Mouse (Mus musculus) adrenal gland, postnatal 36 days (tissue): ENCODE results near the gene Hmg20a. TPM values are rescaled to one million over a fixed set of nuclear protein-coding genes. Genes with fewer than 3 reads are reported as not detected.
A peak's percentile ranks its signal among the peaks of the same experiment; 100 is the strongest.

Experiments
- DNase-seq, 2 experiments: peaks; one replicate each; pipeline ENCODE4 v3.0.0; 2021; ENCODE audit warnings: mixed read lengths in 1 of 2
- total RNA-seq, 2 experiments: library from RNA; stranded (reverse); gene quantifications; 2 replicates each; pipeline ENCODE4 v1.2.3; 2021

Gene Hmg20a
- total RNA-seq, 2 experiments from 2014 or later: 37.8 to 38.6 TPM

DNA sequence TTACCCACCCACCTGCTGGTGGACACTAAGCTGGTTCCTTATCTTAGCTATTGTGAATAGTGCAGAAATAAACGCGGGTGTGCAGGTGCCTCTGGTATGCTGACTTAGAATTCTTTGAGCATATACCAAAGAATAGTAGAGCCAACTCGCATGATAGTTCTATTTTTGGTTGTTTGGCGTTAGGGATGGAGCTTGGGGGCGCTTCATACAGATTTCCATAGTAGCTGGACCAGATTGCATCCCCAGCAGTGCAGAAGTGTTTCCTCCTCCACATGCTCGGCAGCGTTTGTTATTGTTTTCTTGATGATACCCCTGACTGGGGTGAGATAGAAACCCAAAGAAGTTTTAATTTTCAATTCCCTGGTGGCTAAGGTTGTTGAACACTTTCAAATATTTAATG, 21.3 kb downstream of the Hmg20a start:
- no peak for DNase-seq

DNA sequence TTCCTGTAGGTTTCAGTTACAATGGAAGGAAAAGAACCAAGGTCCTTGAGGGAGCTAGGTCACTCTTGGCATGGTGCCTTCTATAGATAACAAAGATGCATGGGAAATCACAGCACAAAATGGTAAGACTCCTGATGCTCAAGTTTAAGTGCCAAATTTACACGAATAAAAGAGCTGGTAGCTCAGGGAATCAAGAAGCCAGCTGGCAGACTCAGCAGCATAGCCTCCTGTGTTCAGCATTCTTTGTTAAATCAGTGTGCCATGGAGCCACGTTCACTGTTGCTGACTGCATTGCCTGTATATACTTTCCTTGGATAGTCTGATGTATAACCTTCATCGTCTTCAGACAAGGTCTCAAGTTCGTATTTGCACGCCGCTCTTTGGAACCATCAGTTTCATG, 33.2 kb downstream of the Hmg20a start:
- no peak for DNase-seq

DNA sequence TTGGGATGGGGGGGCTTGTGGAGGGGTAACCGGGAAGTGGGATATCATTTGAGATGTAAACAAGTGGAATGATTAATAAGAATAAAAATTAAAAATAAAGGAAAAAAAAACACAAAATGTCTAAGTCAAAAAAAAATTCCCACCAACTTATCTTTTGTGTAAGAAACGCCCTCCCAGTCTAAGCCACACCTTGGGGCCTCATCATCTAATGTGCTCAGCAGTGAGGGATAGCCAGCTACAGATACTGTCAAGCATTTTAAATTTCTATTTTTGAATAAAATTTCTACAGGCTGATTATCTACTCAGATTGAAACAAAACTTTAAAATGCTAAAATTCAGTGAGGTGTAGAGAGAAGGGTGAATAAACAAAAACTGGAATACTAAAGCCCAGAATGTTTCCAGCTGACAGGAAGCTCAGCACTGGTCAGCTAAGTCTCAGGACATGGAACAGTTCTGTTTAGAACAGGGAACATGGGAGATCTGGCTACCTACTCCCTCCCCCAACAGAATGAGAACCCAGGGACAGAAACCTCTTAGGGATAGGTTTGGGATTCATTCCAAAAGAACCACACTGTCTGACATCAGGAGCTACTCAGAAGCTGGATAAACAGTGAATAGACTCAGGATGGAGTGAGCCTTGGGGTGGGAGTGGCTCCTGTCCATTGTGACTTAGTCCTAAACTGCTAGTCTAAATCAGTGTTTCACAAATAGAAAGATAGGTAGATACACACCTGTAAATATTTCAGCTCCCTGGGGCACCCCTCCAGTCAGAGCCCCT, 34.8 kb downstream of the Hmg20a start:
- DNase-seq: no peak

DNA sequence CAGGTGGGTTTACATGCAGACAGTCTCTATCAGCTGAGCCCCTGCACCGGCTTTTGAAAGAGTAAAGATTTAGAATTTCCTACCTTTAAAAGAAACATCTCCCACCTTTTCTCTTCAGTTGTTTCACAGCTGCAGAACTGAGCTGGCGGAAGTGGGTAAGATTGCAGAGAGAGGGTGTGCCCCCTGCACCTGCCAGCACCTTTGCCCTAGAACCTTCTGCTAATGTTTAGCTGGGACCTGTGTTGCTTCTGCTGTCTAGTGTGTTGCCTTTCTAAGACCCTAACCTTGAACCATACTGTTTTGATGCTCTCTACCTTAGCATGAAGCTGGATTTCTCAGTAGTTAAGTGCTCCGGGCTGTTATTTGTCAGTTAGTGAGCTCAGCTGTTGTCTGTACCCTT, 38.0 kb downstream of the Hmg20a start:
- no peak for DNase-seq

DNA sequence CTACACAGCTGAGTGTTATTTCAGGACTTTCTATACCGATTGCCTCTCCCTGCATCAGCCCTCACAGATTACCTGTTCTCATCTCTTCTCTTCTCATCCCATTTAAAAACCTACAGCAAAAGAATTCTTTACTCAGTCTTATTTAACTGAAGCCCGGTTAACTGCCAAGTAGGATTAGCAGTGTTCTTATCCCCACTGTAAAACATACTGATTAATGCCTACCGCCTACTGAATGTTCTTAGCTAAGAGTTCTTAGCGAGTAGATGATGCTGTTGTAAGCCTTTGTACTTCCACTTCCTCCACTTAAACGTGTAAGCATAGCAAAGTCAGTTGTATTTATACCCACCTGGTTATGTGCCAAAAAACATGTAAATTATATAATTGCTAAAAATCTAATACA, 42.6 kb downstream of the Hmg20a start:
- no peak for DNase-seq

DNA sequence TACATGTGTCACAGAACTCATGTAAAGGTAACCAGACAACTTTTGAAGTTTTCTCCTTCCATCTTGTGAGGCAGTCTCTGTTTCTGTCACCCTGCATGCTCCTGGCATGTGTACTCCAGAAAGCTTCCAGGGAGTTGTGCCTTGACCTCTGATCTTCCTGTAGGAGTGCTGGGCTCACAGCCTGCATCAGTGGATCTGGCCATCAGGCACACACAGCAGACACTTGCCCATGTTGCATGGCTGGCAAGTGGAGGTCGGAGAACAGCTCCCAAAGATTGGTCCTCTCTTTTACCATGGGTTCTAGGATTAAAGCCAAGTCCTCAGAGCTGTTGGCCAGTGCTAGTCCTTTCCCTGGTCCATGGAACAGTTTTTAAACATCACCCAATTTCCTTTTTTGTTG, 44.2 kb downstream of the Hmg20a start:
- DNase-seq: peak in 1 of 2 experiments; percentile 38

DNA sequence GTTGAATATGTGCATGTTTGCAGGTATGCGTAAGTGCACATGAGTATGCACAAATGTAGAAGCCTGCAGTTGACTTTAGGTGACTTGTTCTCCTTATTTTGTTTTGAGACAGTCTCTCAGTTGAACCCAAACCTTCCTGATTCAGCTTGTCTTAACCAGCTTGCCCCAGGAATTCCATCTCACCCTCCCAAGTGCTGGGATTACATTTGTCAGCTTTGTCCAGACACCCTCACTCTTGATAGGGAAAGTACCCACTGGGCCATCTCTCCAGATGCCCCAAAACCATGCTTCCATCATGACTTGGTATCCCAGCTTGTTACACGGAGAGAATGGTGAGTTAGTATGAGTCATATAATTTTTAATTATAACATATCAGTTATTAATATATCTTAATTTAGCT, 44.6 kb downstream of the Hmg20a start:
- DNase-seq: no peak

DNA sequence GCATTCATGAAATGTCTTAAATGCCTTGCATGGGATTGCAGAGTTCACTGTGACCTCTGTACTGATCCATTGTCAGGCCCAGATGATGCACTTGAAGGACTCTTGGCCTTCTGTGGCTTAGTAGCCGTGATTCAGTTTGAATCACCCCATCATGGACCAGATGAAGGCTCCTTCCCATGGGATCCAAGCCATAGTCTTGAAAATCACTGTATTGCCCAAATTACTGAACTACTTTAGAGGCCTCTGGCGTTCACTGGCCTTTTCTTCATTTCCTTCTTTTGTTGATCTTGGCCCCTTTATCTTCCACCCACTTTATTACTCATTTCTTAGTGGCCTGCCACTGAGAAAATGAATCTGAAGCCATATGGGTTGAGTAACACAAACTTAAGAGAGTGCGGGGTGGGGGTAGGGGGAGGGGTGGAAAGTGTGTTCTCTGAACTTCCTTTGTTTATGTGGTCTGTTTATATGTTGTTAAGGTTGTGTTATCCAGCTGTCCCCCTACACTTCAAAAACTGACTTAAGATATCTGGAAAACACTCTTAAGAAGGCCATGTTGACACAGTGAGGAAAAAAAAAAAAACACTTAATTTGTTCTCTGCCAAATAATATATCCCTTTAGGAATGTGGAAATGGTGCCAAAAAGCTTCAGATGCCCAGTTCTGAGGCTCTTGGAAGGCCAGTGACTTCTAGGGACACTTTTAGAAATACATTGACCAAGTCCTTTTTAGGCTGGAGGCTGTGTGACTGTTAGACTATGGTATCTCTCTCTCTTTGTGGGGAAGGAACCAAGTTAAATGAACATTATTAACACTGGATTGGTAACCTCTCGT, 45.5 kb downstream of the Hmg20a start:
- DNase-seq: peak in 1 of 2 experiments; percentile 29

DNA sequence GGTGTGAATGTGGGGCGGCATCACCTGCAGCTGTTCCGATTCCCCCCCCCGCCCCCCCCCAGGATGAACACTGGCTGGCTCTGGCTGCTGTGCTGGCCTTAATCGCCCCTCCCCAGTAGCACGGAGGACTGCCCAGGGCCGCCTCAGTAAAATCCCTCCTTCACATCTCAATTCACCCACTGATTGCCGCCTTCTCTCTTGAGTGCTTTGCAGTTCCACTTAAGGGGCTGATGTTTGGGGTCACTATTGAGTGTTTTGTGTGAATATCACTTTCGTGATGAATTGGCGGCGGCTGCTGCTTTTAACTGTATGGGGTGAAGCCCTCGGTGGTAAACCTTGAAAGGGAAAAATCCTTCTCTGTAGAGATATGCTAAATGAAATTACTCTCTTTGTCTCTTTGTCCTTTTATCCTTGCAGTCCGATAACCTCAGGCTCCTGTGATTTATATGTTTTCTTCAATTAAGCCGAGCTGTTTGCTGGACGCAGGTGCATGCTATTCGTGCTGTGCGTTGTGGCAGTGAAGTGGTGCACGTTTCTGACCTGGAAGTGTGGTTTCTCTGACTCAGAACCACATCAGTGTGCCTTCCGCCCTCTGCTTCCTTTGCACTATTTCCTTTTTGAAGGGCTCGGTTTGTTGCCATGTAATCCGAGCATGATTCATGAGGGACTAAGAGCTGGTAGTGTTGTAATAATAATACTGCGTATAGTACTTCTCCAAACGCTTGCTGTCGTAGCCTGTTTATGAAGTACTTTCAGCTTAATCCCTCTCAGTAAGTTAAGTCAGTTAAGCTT, 46.6 kb downstream of the Hmg20a start:
- DNase-seq: peak; percentile 53 to 67

DNA sequence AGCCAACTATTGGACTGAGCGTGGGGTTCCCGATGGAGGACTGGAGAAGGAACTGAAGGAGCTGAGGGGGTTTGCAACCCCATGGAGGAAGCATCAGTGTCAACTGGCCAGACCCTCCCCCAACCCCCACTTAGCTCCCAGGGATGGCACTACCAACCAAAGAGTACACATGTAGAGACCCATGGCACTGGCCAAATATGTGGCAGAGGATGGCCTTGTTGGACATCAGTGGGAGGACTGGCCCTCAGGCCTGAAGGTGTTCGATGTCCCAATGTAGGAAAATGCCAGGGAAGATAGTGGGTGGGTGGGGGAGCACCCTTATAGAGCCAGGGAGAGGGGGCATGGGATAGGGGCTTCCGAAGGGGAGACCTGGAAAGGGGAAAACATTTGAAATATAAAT, 47.8 kb downstream of the Hmg20a start:
- DNase-seq: no peak

DNA sequence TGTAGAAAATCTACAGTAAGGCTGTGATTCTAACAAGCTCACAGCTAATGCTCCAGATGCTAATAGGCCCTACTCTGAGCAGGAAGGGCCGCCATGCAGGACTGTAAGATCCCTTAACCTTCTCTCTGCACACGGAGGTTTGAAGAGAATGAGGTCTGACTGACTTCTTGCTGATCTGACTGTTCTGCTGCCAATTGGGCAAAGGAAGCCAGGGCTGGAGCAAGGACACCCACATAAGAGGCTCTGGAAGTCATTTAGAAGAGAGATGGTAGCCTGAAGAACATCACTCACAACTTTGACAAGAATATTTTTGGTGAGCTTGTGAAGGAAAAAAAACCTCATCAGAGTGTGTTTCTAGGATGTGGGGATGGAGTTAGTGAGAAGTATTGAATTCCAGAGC, 51.2 kb downstream of the Hmg20a start:
- DNase-seq: peak; percentile 31 to 39

DNA sequence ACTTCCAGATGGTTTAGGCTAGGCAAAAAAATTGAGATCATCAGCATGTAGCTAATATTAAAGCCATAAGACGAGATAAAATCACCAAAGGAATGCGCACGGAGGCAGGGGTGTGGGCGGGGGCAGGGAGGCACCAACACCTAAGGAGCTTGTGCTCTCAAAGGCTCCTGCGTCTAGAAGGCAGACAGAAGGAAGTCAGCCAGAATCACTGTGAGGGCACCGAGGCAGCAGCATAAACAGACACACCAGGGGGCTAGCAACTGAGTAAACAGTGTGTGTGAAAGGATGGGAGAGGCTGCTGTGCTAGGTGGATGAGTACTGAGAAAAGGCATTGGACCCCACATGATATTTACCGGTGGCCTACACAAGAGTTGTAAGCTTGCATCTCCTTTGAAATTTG, 51.9 kb downstream of the Hmg20a start:
- no peak for DNase-seq

DNA sequence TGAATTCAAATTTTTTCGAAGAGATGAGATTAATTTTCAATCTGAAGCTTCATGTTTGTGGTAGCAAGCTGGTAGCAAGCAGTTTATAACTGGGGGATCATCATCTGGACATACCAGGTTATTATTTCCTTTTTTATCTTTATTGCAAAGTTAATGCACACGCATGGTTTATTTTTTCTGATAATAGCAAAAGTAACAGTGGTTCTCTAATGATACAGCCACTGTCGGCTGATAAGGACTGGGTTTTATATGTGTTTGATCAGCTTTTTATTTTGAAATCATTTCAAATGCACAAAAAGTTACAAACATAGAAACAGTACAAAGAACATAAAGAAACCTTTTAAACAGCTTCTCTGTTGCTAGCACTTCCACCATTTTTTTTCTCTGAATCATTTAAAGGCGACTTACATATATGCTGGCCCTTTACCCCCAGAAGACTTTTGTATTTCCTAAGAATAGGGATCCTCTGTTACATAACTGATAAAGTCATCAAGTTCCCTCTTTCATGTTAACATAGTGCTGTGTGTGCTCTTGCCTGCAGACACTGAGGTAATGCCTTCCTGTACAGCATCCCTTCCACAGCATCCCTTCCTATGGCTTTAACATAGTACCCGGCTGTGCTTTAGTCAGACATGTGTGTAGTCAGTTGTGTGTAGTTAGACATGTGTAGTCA, 60.7 kb downstream of the Hmg20a start:
- DNase-seq: no peak

DNA sequence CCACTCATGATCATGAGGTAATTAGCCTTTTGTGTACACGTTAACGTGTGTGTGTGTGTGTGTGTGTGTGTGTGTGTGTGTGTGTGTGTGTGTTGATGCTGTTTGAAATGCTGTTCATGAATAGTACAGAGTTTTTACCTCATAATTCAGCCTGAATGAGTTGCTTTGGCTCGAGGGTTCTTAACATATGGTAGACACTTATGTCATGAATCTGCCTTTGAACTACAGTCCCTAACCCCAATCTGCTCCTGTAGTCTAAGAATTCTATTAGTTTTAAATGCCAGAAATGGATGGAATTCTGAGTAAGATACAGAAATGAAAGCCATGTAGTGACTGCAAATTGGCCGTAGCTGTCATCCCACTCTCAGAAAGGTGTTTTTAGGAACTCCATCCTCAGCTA, 64.2 kb downstream of the Hmg20a start:
- no peak for DNase-seq

DNA sequence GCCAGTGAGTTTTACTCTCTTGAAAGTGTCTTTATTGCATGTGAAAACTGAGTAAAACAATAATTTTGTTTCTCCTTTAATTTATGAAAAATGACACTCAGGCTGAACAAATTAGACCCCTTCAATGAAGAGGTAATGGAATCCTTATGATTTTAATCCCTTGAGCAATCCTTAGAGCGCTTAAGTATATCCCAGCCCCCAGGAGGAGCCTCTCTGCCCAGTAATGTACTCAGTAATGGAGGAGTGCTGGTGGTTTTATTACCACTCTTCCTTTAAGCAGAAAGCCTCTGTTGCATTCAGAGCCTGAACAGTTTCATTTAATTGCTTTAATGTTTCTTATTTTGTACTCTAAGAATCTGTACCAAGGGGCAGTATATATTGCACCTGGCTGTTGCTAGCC, 67.0 kb downstream of the Hmg20a start:
- no peak for DNase-seq

DNA sequence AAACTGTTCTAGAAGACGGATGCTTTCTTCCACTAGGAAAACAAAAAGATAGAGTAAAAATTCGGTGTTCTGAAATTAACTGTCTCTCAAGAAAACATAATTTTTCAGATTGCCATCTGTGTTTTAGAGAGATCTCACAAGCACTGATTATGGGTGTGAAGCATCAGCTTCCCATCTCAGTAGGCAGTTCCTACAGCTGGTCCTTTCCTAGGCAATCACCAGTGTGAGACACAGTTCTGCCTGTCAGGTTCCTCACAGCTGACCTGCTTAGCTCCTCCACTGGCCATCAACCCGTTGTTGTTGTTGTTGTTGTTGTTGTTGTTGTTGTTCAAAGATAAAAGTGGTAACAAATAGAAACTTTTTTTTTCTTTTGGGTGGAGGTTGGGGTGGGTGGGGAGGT, 67.7 kb downstream of the Hmg20a start:
- DNase-seq: no peak

DNA sequence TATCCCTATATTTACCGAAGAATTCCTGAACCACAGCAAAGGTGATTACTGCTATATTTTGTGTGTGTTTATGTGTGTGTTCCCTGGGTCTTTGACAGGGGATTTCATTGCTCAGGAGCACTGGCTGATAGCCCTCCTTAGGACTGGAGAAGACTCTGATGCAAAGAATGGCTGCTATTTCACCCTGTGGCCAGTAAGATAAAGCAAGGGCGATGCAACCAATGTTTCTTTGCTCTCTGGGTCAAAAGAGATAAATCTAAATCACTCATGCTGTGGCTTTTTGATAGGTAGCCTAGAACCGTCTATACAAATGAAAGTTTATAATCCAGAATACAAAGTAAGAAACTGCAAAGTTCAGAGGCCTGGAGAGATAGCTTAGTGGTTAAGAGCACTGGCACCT, 69.2 kb downstream of the Hmg20a start:
- no peak for DNase-seq

DNA sequence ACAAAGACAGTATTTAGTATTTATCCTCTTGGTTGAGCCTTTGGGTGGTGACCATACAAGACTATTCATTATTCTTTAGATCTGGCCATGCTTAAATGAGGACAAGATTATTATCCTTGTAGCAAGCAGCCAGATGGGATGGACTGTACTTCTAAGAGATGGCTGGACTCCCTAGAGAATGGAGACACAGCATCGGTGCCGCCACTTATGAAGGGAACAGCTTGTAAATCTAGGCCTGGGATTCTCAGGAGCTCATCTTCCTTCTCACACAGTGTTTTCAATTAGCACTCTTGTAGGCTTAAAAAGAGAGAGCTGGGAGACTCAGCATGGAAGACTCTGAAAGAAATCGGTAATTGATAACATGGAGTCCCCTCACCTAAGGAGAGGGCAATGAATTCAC, 74.0 kb downstream of the Hmg20a start:
- DNase-seq: no peak

DNA sequence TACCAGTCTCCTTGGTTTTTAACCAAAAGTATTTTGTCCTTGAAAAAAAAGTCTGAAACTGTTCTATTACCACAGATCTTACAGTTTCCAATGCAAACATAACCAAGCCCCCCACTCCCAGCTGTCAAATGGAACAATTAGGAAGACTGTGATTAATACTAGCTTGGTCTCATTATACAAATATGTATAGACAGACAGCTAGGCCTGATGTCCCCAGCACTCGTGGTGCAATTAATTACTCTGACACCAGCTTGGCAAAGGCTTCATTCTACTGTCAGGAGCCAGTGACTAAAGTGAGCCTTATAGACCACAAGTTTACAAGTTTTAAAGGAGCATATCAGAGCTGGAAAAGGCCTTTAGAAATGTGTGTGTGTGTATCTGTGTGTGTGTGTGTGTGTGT, 74.5 kb downstream of the Hmg20a start:
- peak; percentile 39 to 54 for DNase-seq

DNA sequence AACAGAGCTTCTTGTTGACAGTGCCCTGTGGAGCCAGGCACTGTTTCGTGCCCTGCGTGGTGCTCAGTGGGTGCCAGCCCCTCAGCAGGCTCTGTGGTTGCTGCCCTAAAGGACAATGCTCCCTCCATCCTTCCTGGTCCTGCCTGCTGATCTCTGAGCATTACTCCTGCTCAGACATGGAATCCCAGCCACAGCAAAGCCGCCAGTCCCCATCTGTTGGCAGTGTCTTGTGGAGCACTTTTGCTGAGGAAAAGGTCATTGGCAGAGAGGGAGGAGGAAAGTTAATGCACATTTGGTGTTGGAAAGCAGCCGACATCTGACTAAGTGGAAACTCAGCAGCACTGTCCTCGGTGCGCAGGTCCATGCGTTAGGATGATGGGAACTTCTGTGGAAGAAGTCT, 76.7 kb downstream of the Hmg20a start:
- DNase-seq: no peak

DNA sequence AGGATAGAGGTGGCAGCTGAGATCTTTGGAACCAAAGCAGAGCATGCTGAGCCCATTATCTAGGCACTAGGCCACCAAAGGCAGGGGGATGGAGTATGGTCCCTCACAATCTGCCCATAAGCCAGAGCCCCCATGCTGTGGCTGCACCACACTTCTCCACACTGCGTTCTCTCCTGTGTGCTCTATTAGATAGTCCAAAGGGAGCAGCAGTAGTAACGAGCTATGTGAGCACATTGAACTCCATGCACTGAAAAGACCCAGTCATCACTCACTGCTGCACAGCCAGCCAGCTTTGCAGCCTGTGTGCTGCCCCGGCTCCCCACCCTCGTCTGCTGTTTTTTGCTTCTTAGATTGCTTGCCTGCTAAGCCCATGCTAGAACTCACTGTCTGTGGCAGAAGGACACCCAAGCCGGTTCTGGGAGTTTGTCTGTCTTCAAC, 77.4 kb downstream of the Hmg20a start:
- no peak for DNase-seq

DNA sequence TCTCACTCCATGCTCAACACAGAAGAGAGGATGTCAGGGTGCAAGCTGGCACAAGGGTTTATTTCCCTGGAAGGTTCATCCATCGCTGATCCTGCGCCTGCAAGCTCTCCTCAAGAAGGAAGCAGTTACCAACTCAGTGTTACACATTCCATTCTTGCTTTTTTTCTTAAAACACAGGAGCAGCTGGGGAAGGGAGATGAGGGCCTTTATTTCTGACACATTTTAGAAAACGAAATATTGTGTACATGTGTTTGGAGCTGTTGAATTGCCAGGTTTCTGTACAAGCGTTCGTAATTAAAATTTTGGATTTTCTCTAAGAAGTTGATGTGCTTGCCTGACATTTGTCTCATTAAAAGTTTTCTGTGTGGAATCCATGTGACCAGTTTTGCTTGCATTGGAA, 78.2 kb downstream of the Hmg20a start:
- no peak for DNase-seq
